Mouse (Mus musculus): ENCODE data around the gene Pate4. TPM values are rescaled to one million over a fixed set of nuclear protein-coding genes. Genes with fewer than 3 reads are reported as not detected.
"Not testable (repeated sequence)": the region's sequence is repeated elsewhere in the genome, so short reads cannot be mapped to it uniquely, and the experiment has no call there.

The Pate4 gene
- not detected for total RNA-seq (2021)

DNA sequence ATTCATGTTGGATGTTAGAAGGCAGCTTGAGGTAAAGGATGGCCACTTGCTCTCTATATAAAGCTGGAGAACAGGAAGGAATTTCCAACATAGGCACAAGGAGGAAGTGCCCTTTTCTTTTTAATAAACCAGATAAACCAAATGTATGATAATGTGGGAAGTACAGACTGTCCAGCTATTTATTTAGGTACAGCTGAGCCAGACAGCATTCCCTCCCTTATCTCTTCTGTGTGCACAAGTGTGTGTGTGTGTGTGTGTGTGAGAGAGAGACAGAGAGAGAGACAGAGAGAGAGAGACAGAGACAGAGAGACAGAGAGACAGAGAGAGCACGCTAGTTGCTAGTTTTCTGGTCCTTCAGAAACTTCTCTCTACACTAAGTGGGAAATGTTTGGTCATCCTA is at the start of gene Pate4:
Gene Pate4, minus strand, starts transcription at position 101 of the 400 bp plus-strand sequence.
- no peak for DNase-seq

DNA sequence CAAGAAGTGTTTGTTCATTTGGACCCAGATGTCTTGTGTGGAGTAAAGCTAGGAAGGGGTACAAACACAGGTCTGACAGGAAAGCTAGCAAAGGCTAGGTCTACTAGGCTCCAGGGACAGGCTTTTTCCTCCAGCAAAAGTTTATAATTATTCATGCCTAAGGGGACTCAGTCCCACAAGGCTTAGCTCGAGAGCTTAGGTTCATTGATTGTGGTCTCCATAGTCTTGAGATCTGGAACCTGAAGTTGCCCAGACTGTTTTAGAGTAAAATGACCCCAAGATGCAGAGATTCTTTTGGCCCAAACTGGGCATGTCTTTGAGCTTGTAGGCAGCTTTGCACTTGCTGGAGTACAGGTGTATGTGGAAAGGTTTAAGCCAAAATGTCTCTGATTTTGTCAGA is 36.4 kb upstream of the Pate4 start, which contains the start of gene Pate3:
Gene Pate3, minus strand, starts transcription at position 101 of the 400 bp plus-strand sequence.
- no peak for DNase-seq

- DNase-seq, result no peak
These were observed 21.2 kb upstream of the Pate4 start for GRCm38 (mm10) chr9:35632981-35633380.

DNA sequence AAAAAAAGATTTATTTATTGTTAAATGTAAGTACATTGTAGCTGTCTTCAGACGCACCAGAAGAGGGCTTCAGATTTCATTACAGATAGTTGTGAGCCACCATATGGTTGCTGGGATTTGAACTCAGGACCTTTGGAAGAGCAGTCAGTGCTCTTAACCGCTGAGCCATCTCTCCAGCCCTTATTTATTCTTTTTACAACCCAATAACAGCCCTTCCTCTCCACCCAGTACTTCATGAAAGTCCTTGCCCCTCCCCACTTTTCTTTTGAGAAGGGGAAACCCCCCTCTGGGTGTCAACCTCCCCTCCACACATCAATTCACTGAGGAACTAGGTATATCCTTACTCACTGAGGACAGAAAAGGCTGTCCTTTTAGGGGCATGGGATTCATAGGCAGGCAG is 5.0 kb upstream of the Pate4 start:
- DNase-seq, result not testable (repeated sequence)

- DNase-seq, result no peak
These were observed 2.3 kb upstream of the Pate4 start for GRCm38 (mm10) chr9:35614005-35614404.

DNA sequence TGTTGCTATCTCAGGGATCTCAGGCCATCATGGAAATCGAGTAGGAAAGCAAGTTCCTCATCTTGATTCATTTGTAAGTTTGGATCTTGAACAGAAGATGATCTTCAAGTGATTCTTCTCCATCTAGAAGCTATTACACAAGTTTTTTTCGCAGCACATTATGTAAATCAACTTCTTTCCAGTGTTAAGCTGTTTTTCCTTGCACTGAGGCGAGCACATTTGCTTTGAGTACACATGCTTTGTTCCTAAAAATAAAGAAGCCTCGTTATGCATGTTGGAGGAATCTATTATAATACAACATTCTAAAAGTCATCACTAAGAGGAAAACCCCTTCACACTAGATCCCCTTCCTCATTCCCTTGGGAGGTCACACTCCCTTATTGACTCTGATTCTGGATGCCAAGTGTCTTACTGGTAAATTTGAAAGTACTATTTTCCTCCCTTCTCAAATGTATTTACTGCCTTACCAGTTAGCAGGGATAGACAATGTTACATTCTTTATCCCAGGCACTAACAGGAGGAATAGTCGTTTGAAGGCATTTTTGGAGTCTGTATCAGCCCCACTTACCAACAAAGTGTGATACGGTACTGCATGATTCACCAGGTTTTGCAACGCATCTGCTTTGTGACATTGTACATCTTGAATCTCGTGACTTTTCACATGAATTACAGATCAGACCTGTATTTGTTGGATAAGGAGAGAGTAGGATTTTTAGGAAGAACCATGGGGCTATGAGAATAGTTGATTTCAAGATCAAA is 3.9 kb downstream of the Pate4 start:
- DNase-seq, result no peak

GRCm38 (mm10) chr9:35592903-35593302 is 18.8 kb downstream of the Pate4 start:
- peak; percentile 30 for DNase-seq

DNA sequence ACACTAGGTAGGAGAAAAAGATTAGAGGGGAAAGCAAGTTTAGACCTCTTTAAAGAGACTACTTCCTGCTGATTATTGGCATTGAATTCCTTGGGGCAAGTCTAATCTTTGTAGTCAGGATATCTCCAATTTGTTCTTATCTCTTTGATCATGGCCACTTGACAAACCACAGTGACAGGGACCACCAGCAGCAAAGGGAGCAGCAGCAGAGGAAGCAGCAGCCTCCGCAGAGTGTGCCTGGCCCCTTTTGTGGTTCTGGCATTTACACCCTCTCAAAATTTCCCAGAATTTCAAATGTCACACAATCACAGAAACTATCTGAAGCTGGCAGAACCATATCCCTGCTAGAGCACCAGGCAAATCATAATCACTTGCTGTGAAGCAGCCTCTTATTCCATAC is 24.1 kb downstream of the Pate4 start:
- no peak for DNase-seq

- DNase-seq, result peak; percentile 9
These were observed 37.3 kb downstream of the Pate4 start for GRCm38 (mm10) chr9:35574416-35574815.

- no peak for DNase-seq
These were observed 41.1 kb downstream of the Pate4 start for GRCm38 (mm10) chr9:35570663-35571062.

GRCm38 (mm10) chr9:35569571-35570534 is 41.9 kb downstream of the Pate4 start, which contains the start of the genes Pate2 and Hyls1:
Gene Pate2, plus strand, starts transcription at chr9:35570284.
Gene Hyls1, minus strand, starts transcription at chr9:35570398.
- peak; percentile 93 for DNase-seq

GRCm38 (mm10) chr9:35567995-35568394 is 43.7 kb downstream of the Pate4 start:
- no peak for DNase-seq

- DNase-seq, result no peak
These were observed 47.1 kb downstream of the Pate4 start for GRCm38 (mm10) chr9:35564536-35565240.

DNA sequence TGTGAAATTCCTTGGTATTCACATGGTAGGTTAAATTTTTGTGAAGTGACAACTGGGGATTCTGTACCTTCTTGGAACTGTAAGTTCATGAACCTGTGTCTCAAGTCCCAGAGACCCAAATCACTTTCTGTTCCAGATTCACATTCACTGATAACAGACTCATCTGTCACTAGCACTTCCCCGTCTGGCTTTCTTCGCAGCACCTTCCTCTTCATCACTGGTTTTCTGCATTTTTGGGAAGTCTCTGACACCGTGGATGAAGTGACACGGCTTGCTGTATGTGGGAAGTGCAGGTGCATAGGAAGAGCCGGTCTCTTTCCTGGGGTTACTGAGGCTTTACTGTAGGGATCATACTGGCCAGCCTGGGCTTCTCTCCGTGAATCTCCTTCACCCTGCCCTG is 50.2 kb downstream of the Pate4 start:
- no peak for DNase-seq

GRCm38 (mm10) chr9:35561076-35561475 is 50.7 kb downstream of the Pate4 start:
- no peak for DNase-seq

DNA sequence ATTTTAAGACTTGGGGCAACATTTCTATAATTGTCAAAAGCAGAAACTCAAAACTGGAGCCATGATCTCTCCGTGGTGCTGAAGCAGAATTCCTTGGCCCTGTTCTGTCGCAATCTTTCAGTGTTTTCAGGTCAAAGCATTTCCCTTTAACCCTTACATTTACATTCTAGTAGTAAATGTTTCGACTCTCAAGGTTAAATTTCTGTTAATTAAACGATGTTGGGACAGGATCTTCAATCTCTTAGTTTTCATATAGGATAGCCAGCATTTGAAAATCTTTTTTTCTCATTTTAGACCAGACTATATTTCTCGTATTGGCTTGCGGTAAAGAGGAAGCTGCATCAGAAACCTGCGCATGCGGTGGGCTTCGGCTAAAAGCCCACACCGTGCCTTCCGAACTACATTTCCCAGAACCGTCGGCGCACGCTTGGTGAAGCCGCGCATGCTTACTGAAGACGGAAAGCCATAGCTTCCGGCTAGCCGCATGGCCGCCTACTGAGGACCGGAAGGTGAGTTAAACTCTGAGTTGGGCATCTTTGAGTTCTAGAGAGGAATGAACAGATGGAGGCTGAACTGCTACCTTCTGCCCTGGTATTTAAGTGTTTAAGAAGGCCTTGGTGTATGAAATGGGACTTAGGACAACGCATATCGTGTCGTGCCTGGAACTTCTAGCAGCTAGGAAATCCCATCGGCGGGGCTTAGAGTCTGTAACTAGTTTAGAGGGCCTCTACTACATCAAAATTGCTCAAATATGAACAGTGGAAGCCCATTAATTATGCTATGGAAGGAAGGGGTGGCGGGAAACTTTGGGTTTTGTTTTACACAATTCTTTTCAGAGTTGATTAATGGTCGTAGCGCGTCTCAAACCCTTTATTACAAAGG is 52.5 kb downstream of the Pate4 start:
- DNase-seq, result peak; percentile 76

- DNase-seq, result peak; percentile 32
These were observed 53.3 kb downstream of the Pate4 start, which contains the start of the genes Ddx25 and Pus3 for GRCm38 (mm10) chr9:35558257-35559008. Gene Ddx25, minus strand, starts transcription at chr9:35558528. Gene Pus3, plus strand, starts transcription at chr9:35558595.

Data from heart, postnatal 4 days (tissue).